Mouse (Mus musculus): Measurements from ENCODE around the gene Slc25a48. TPM values are rescaled to one million over a fixed set of nuclear protein-coding genes. Genes with fewer than 3 reads are reported as not detected.

Slc25a48 gene
- polyA plus RNA-seq, 1 experiment = 0.27 TPM

DNA sequence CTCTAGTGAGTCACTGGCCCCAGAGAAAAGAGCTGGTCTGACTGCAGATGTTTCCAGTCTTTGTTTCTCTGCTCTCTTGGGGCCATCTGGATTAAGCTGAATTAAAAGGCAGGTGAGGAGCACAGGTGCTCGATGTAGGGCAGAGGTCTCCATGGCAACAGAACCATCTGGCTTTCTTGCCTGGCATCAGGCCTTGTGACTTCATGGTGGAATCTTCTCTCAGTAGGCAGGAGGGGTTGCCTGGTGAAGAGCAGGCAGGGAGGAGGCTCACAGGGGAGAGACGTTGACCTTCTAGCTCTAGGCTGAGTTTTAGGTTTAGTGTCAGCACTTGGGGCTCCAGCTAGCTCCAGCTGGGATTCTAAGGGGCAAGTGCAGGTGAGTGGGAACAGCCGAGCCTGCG is 11.8 kb upstream of the Slc25a48 start, which contains the start of gene Gm3045:
TSS of gene Gm3045 (plus strand) at position 230 of the 400 bp plus-strand sequence.
- DNase-seq (ENCODE audit: low read depth) = peak; percentile 33

DNA sequence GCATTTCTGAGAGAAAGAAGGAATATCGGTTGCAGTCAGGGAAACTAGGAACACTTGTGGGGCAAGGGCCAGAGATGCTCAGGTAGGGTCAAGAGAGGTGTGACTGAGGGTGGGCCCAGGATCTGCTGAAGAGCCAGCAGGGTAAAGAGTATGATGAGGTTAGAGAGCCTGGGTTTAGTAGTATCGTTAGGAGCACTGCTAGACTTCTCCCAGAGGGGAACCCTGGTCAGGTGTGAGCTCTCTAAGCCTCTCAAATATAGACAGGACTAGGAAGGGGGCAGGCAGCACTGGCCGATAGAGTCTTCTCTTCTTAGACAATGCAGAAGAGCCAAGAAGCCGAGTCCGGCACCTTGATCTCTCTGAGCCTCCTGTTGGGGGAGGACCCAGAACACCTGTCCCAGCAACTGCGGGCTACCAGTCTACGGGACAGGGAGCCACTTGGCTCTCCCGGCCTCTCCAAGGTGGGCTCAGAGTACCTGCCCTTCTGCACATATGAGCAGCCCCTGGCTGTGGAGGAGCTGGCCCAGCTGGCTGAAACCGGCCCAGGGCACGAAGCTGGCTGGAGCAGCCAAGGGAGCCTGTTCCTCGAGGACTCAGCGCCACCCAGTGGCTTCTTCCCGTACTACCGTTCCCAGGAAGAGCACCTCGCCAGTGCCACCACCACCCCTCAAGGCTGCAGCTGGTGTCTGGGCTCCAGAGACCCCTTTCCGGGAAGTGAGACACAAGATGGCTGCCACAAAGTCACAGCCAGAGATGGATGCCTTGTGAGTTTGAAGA is 9.2 kb upstream of the Slc25a48 start:
- DNase-seq (ENCODE audit: low read depth) = peak; percentile 85
- TF ChIP-seq CTCF (IDR thresholded peaks at IDR 0.05; ENCODE audit: borderline replicate concordance, extremely low read depth, insufficient read depth, insufficient read length) (peak; percentile 89), POLR2A (IDR thresholded peaks at IDR 0.05; ENCODE audit: borderline replicate concordance, extremely low read depth, insufficient read depth, insufficient read length, poor library complexity, severe bottlenecking) (no peak)

More for the DNA sequence above, 11.8 kb upstream of the Slc25a48 start, which contains the start of gene Gm3045:
- no peak for TF ChIP-seq CTCF (IDR thresholded peaks at IDR 0.05; ENCODE audit: borderline replicate concordance, extremely low read depth, insufficient read depth, insufficient read length)
- TF ChIP-seq POLR2A (IDR thresholded peaks at IDR 0.05; ENCODE audit: borderline replicate concordance, extremely low read depth, insufficient read depth, insufficient read length, poor library complexity, severe bottlenecking) = no peak

DNA sequence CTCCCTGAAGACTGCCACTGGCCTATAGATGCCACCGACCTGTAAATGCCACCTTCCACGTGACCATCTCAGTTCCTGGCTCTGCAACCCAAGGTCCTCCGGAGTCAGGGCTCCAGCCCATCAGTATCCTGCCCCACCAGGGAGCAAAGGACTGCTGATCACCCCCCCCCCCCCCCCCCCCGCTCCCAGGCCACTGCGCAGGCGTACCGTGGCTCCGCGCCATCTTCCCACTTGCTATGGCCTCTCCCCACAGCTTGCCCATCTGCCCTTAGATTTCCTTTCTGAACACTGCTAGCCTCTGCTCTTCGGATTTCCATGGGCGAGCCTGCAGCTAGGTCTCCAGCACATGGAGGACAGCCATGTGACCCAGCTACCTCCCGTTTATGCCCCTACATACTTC is 5.7 kb upstream of the Slc25a48 start:
- no peak for DNase-seq (ENCODE audit: low read depth)
- TF ChIP-seq POLR2A (IDR thresholded peaks at IDR 0.05; ENCODE audit: borderline replicate concordance, extremely low read depth, insufficient read depth, insufficient read length, poor library complexity, severe bottlenecking) = no peak
- no peak for TF ChIP-seq CTCF (IDR thresholded peaks at IDR 0.05; ENCODE audit: borderline replicate concordance, extremely low read depth, insufficient read depth, insufficient read length)

DNA sequence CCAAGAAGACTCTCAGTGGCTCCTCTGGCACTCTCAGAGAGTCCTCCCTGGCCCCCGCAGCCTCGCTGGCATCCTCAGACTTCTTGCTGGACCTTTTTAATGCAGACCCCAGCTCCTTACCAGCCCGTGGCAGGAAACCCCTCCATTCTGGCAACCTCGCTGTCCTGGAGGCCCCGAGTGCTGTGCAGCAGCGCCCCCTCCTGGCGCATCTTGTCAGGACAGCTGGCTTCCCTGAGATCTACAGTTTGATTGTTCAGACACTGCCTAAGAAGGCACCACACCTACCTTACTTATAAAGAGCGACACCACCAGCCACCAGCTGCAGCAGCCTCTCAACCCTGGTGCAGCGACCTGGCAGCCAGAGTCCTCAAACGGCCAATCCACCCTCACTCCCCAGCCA is 4.7 kb upstream of the Slc25a48 start:
- TF ChIP-seq POLR2A (IDR thresholded peaks at IDR 0.05; ENCODE audit: borderline replicate concordance, extremely low read depth, insufficient read depth, insufficient read length, poor library complexity, severe bottlenecking) (no peak), CTCF (IDR thresholded peaks at IDR 0.05; ENCODE audit: borderline replicate concordance, extremely low read depth, insufficient read depth, insufficient read length) (peak; percentile 88)
- peak; percentile 78 for DNase-seq (ENCODE audit: low read depth)

DNA sequence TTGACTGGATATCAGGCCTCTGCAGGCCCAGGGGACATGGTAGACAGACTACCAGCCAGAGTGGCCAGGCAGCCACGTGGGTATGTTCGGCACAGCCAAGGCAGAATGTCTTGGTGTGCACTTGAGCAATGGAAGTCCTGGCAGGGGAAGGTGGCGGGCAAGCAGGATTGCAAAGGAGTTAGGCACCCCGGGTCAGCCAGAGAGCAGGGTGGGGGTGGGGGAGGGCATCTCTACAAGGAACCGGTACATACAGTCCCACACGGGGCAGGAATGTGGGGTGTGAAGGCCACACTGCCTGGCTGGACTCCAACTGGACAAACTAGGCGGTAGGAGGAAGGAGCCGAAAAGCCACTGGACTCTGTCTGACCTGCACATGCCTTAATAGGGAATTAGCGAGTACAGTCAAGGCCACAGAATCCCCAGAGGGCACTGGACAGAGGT is 3.8 kb upstream of the Slc25a48 start:
- TF ChIP-seq POLR2A (IDR thresholded peaks at IDR 0.05; ENCODE audit: borderline replicate concordance, extremely low read depth, insufficient read depth, insufficient read length, poor library complexity, severe bottlenecking) = no peak
- no peak for TF ChIP-seq CTCF (IDR thresholded peaks at IDR 0.05; ENCODE audit: borderline replicate concordance, extremely low read depth, insufficient read depth, insufficient read length)
- DNase-seq (ENCODE audit: low read depth) = no peak

DNA sequence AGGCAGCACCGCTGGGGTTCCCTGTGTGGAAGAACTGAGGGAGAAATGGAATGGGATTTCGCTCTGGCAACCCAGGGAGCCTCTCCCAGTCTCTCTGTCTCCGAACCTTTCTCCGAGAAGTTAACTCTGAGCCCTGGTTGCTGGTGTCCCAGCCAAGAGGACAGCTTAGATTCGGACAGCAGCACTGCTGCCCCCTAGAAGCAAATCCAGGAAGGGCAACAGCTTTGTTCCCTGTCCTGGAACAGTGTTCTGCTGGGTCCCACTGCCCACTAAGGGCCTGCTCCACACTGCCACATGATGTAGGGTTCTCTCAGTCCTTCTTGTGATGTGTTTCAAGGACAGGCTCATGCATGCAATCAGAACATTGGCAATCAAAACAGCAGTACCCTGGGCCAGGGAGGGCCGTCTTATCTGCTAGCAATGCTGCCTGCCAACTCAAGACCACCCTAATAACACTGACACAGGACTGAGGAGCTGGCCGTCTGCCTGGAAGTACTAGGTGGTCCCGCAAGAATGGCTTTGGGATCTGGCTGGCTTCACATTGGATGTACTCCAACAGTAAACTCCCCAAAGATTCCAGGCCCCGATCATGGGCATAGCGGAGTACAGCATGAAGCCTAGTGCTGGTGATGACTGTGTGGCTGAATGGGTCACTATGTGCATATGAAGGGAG is 2.4 kb upstream of the Slc25a48 start:
- DNase-seq (ENCODE audit: low read depth) = peak; percentile 86
- TF ChIP-seq CTCF (IDR thresholded peaks at IDR 0.05; ENCODE audit: borderline replicate concordance, extremely low read depth, insufficient read depth, insufficient read length) = peak; percentile 27; the same call in 1 of the 2 replicates
- TF ChIP-seq POLR2A (IDR thresholded peaks at IDR 0.05; ENCODE audit: borderline replicate concordance, extremely low read depth, insufficient read depth, insufficient read length, poor library complexity, severe bottlenecking) = no peak

DNA sequence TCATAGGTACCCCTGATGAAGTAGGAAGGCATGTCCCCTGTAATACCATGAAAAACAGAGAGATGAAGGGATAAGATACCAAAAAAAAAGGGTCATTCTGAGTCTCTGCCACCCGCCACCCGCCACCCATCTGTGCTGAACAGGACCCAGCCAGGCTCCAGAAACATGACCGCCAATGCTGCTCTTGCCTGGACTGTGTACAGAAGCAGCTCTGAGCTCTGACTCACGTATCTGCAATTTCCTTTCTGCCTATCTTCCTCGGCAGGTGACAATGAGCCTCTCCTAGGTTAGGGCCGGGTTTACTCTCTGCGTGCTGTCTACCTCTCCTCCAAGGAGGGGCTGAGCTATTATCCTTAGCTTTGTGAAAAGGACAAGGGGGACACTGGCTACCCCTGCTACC is 5.3 kb downstream of the Slc25a48 start:
- no peak for DNase-seq (ENCODE audit: low read depth)
- TF ChIP-seq POLR2A (IDR thresholded peaks at IDR 0.05; ENCODE audit: borderline replicate concordance, extremely low read depth, insufficient read depth, insufficient read length, poor library complexity, severe bottlenecking) (no peak), CTCF (IDR thresholded peaks at IDR 0.05; ENCODE audit: borderline replicate concordance, extremely low read depth, insufficient read depth, insufficient read length) (no peak)

DNA sequence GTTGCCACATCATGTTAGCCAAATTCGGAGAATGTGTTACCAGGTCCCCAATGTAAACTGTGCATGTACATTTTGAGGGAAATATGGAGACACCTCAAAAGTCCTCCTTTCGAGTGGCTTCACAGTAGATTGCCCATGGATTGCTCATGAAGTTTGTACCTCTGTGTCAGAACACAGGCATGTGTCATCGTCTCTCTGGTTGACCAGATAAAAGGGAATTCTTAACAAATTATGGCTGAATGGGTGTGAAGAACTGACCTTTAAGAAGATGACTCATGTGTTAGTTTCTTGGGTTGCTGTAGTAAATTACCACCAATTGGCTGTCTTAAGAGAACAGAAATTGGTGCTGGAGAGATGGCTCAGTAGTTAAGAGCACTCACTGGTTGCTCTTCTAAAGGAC is 6.0 kb downstream of the Slc25a48 start:
- TF ChIP-seq POLR2A (IDR thresholded peaks at IDR 0.05; ENCODE audit: borderline replicate concordance, extremely low read depth, insufficient read depth, insufficient read length, poor library complexity, severe bottlenecking) (no peak), CTCF (IDR thresholded peaks at IDR 0.05; ENCODE audit: borderline replicate concordance, extremely low read depth, insufficient read depth, insufficient read length) (no peak)
- no peak for DNase-seq (ENCODE audit: low read depth)

DNA sequence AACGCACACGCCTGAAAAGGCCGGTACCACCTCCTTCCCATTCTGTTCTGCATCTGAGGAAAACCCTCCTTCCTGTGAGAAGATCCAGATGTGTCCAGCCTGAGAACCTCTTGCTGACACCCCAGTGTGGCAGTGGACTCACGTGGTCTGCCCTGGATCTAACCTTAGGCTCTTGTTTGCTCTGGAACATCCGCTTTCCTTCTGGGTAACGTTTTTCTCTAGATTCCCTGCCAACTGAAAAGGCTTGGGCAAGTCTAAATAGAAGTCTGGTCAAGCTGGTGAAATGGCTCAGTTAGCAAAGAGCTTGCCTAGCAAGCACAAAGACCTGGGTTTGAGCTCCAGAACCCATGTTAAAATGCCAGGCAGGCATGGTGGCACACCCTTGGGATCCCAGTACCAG is 6.8 kb downstream of the Slc25a48 start:
- DNase-seq (ENCODE audit: low read depth) = no peak
- TF ChIP-seq CTCF (IDR thresholded peaks at IDR 0.05; ENCODE audit: borderline replicate concordance, extremely low read depth, insufficient read depth, insufficient read length) (no peak), POLR2A (IDR thresholded peaks at IDR 0.05; ENCODE audit: borderline replicate concordance, extremely low read depth, insufficient read depth, insufficient read length, poor library complexity, severe bottlenecking) (no peak)

DNA sequence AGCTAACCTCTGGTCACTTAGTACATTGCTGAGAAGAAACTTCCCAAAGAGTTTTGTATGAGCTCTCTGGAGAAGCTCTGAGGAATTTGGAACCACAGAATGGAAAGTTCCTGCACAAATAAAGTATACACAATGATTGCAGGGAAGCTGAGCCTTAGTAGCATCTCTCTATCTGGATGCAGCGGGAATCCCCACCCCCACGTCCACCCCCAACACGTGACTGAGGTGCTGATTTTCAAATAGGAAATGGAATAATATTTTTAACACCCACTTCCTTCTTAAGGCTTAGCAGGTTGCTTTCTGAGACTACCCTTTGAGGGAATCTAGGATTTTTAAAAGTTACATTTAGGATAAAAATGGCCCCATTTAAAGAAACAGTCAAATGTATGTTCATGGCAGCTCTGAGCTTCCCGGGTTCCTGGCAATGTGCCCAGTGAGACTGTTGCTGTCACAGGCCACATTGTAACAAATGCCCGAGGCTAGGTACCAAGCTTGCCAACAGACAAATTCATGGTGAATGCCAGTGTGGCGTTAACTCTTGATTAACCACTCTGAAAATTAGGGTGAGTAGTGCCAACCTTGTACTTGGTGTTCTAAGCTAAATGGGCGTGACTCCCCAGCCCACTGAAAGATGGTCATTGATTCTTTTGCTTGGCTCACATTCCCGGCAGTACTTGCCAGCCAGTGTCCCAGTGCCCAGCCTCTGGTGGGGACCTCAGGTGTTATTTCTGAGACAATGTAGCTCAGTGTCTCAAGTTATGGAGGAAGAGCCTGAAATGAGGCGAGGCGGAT is 11.3 kb downstream of the Slc25a48 start:
- no peak for TF ChIP-seq CTCF (IDR thresholded peaks at IDR 0.05; ENCODE audit: borderline replicate concordance, extremely low read depth, insufficient read depth, insufficient read length)
- no peak for TF ChIP-seq POLR2A (IDR thresholded peaks at IDR 0.05; ENCODE audit: borderline replicate concordance, extremely low read depth, insufficient read depth, insufficient read length, poor library complexity, severe bottlenecking)
- DNase-seq (ENCODE audit: low read depth) = peak; percentile 96

DNA sequence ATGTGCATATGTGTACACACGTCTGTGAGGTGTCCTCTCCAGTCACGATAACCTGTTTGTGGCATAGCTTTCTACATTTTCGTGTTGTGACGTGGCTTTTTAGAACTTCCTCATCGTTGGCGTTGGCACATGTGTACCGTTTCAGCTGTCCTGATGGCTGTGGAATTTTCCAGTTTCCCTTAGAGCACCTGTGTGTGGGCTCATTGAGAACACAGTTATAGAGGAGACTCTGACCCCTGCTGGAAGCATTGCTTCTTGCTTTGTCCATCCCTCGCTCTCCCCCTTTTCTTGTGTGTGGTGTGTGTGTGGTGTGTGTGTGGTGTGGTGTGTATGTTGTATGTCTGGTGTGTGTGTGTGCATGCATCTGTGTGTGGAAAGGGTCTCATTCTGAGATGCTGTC is 11.9 kb downstream of the Slc25a48 start:
- DNase-seq (ENCODE audit: low read depth) = no peak
- TF ChIP-seq CTCF (IDR thresholded peaks at IDR 0.05; ENCODE audit: borderline replicate concordance, extremely low read depth, insufficient read depth, insufficient read length) (no peak; the same call in 1 of the 2 replicates), POLR2A (IDR thresholded peaks at IDR 0.05; ENCODE audit: borderline replicate concordance, extremely low read depth, insufficient read depth, insufficient read length, poor library complexity, severe bottlenecking) (no peak)
